Mouse (Mus musculus): ENCODE measurements at regions not wholly inside any gene's neighbourhood (a gene's known extent, or its start where the extent isn't known, plus 50 kb on each side); places are given as distances from the start of the nearest gene placed in this dataset.

DNA sequence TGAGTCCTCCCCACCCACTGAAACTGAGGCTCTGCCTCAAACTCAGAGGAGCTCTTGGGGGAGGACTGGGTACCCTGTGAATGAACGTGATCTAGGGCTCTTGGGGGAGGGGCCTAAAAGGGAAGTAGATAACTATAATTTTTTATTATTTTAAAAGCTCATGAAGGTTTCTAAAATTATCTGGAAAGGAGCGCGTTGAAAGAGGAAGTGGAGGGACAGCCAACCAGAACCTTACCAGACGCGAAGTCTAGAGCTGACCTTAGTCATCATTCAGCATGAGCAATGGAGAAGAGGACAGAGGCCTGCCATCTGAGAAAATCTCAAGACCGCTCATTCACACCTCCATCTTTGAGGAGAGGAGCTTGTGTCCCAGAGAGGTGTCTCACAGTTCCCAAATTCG is 98.0 kb upstream of the Atxn1 start:
- H3K4me3 ChIP-seq (ENCODE audit: low read depth, low read length) = no peak overlapping the region
- no peaks in the 10 kb centered on the region for H3K4me1 ChIP-seq (ENCODE audit: control insufficient read depth, insufficient read depth, low read length)
- H3K36me3 ChIP-seq (ENCODE audit: control insufficient read depth, insufficient read depth, low read length, poor library complexity, severe bottlenecking) = no peaks in the 10 kb centered on the region
- TF ChIP-seq POLR2A (IDR thresholded peaks at IDR 0.05; ENCODE audit: insufficient read depth, low read length) = no peak
- TF ChIP-seq EP300 (IDR thresholded peaks at IDR 0.05; ENCODE audit: insufficient read depth, low read depth, low read length) = no peak
- no peak for TF ChIP-seq CTCF (IDR thresholded peaks at IDR 0.05; ENCODE audit: low read depth, low read length)
- H3K27ac ChIP-seq (ENCODE audit: insufficient read depth, low read length) = no peak overlapping the region
- no peaks in the 10 kb centered on the region for H3K27me3 ChIP-seq (ENCODE audit: control insufficient read depth, insufficient read depth, low read length, poor library complexity, severe bottlenecking)
- no peaks in the 10 kb centered on the region for H3K9me3 ChIP-seq (replicated peaks; ENCODE audit: control insufficient read depth, insufficient read depth, low read length, poor library complexity, severe bottlenecking)
- H3K9ac ChIP-seq (ENCODE audit: low read depth, poor library complexity, severe bottlenecking) = no peak overlapping the region

DNA sequence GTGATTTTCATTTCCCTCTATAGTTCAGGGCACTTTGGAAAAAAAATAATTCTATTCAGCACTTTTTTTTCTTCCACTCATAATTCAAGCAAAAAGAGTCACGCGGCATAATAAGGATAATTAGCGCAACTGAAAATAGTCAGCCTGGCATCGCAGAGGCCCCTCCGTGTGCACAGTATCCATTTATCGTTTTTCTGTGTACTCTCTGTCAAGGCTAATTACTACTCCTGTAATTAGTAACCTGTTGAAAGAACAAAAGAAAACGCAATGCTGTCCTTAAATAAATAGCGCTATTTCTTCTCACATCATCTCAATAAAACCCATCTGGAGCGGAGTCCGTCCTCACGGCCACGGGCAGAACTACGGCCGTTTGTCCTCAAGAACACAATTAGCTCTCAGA is 95.1 kb upstream of the Atxn1 start:
- no peaks in the 10 kb centered on the region for H3K36me3 ChIP-seq (ENCODE audit: control insufficient read depth, insufficient read depth, low read length, poor library complexity, severe bottlenecking)
- H3K27ac ChIP-seq (ENCODE audit: insufficient read depth, low read length) = no peak overlapping the region
- H3K4me1 ChIP-seq (ENCODE audit: control insufficient read depth, insufficient read depth, low read length) = no peaks in the 10 kb centered on the region
- no peak for TF ChIP-seq POLR2A (IDR thresholded peaks at IDR 0.05; ENCODE audit: insufficient read depth, low read length)
- no peak for TF ChIP-seq EP300 (IDR thresholded peaks at IDR 0.05; ENCODE audit: insufficient read depth, low read depth, low read length)
- no peak for TF ChIP-seq CTCF (IDR thresholded peaks at IDR 0.05; ENCODE audit: low read depth, low read length)
- no peak overlapping the region for H3K4me3 ChIP-seq (ENCODE audit: low read depth, low read length)
- H3K9ac ChIP-seq (ENCODE audit: low read depth, poor library complexity, severe bottlenecking) = no peak overlapping the region
- H3K9me3 ChIP-seq (replicated peaks; ENCODE audit: control insufficient read depth, insufficient read depth, low read length, poor library complexity, severe bottlenecking) = no peaks in the 10 kb centered on the region
- H3K27me3 ChIP-seq (ENCODE audit: control insufficient read depth, insufficient read depth, low read length, poor library complexity, severe bottlenecking) = no peaks in the 10 kb centered on the region

DNA sequence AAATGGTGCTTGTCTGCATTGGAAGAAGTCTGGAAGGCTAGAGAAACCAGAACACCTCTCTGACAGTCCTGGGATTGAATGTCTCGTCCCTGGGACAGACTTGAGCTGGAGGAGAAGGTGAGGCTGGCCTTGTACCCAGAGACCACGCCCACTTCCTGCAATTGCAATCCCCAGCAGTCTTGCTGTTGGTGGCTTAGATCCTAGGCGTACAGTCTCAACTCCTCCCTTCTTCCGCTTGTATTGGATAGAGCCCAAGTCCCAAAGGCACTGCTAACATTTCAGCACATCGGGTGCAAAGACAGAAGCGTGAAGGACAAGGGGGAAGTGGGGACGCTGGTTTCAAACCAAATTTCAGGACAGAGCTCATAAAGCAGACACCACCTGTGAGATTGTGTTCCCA is 94.1 kb upstream of the Atxn1 start:
- H3K9ac ChIP-seq (ENCODE audit: low read depth, poor library complexity, severe bottlenecking) = no peak overlapping the region
- H3K9me3 ChIP-seq (replicated peaks; ENCODE audit: control insufficient read depth, insufficient read depth, low read length, poor library complexity, severe bottlenecking) = no peaks in the 10 kb centered on the region
- H3K4me3 ChIP-seq (ENCODE audit: low read depth, low read length) = no peak overlapping the region
- no peak for TF ChIP-seq CTCF (IDR thresholded peaks at IDR 0.05; ENCODE audit: low read depth, low read length)
- no peak for TF ChIP-seq POLR2A (IDR thresholded peaks at IDR 0.05; ENCODE audit: insufficient read depth, low read length)
- no peak for TF ChIP-seq EP300 (IDR thresholded peaks at IDR 0.05; ENCODE audit: insufficient read depth, low read depth, low read length)
- H3K4me1 ChIP-seq (ENCODE audit: control insufficient read depth, insufficient read depth, low read length) = no peaks in the 10 kb centered on the region
- H3K27me3 ChIP-seq (ENCODE audit: control insufficient read depth, insufficient read depth, low read length, poor library complexity, severe bottlenecking) = no peaks in the 10 kb centered on the region
- no peaks in the 10 kb centered on the region for H3K36me3 ChIP-seq (ENCODE audit: control insufficient read depth, insufficient read depth, low read length, poor library complexity, severe bottlenecking)
- no peak overlapping the region for H3K27ac ChIP-seq (ENCODE audit: insufficient read depth, low read length)

DNA sequence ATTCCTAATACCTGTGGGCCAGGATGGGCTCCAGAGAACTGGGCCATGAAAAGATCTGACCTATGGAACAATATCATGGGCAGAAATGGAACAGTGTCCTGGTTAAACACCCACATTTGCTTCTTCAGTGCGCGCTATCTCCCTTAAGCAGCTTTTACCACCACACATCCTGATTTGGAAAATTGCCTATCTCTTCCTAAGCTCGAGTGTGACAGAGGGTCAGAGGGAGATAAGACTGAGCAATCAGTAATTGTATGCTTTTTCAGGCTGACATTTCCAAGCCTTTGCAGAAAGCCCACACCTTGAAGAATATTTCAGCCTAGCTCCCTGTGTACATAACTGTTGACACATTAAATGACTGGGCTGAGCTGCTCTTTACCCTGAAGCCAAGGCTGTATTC is 93.5 kb upstream of the Atxn1 start:
- TF ChIP-seq EP300 (IDR thresholded peaks at IDR 0.05; ENCODE audit: insufficient read depth, low read depth, low read length) = no peak
- no peak for TF ChIP-seq CTCF (IDR thresholded peaks at IDR 0.05; ENCODE audit: low read depth, low read length)
- no peak for TF ChIP-seq POLR2A (IDR thresholded peaks at IDR 0.05; ENCODE audit: insufficient read depth, low read length)
- Histone ChIP-seq H3K27ac (ENCODE audit: insufficient read depth, low read length) (no peak overlapping the region), H3K27me3 (ENCODE audit: control insufficient read depth, insufficient read depth, low read length, poor library complexity, severe bottlenecking) (no peaks in the 10 kb centered on the region)

DNA sequence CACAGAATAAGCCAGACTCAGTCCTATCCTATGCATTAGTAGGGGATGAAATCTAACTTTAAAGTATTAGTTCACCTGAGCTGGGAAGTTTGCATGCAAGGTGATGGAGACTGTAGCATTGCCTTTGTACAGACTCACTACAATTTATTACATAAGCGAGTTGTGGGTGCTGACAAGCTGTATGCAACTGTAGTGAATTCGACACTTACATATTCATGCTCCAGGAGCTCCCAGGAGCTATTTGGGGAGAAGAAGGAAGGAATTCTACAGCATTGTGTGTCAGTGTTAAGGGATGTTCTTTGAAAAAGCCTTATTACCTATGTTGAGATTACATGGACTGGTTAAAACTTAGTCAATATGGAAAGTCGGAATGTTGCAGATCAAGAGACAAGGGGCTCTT is 90.6 kb upstream of the Atxn1 start:
- Histone ChIP-seq H3K27ac (ENCODE audit: insufficient read depth, low read length) (no peak overlapping the region), H3K4me3 (ENCODE audit: low read depth, low read length) (no peak overlapping the region), H3K27me3 (ENCODE audit: control insufficient read depth, insufficient read depth, low read length, poor library complexity, severe bottlenecking) (no peaks in the 10 kb centered on the region), H3K9me3 (replicated peaks; ENCODE audit: control insufficient read depth, insufficient read depth, low read length, poor library complexity, severe bottlenecking) (no peaks in the 10 kb centered on the region), H3K36me3 (ENCODE audit: control insufficient read depth, insufficient read depth, low read length, poor library complexity, severe bottlenecking) (no peaks in the 10 kb centered on the region), H3K9ac (ENCODE audit: low read depth, poor library complexity, severe bottlenecking) (no peak overlapping the region), H3K4me1 (ENCODE audit: control insufficient read depth, insufficient read depth, low read length) (no peaks in the 10 kb centered on the region)
- TF ChIP-seq POLR2A (IDR thresholded peaks at IDR 0.05; ENCODE audit: insufficient read depth, low read length) (no peak), CTCF (IDR thresholded peaks at IDR 0.05; ENCODE audit: low read depth, low read length) (no peak), EP300 (IDR thresholded peaks at IDR 0.05; ENCODE audit: insufficient read depth, low read depth, low read length) (no peak)

More for the DNA sequence above, 93.5 kb upstream of the Atxn1 start:
- Histone ChIP-seq H3K9me3 (replicated peaks; ENCODE audit: control insufficient read depth, insufficient read depth, low read length, poor library complexity, severe bottlenecking) (no peaks in the 10 kb centered on the region), H3K4me3 (ENCODE audit: low read depth, low read length) (no peak overlapping the region), H3K9ac (ENCODE audit: low read depth, poor library complexity, severe bottlenecking) (no peak overlapping the region), H3K4me1 (ENCODE audit: control insufficient read depth, insufficient read depth, low read length) (no peaks in the 10 kb centered on the region), H3K36me3 (ENCODE audit: control insufficient read depth, insufficient read depth, low read length, poor library complexity, severe bottlenecking) (no peaks in the 10 kb centered on the region)

DNA sequence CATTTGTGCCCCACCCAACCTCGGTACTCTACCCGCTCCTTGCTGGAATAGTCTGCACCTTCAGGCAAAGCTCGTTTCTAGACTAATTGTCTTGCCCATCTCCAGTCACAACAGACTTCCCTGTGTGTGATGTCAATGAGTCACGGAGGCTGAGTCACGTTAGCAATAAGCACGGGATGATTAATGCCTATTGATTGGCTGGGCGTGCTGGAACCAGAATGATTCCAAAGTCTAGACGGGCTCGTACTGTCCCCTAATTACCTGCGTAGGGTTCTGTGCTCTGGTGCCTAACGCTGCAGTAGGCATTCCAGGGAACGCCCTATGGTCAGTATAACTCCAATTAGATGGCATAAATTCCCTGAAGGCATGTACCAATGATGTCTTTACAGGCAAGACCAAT is 78.8 kb upstream of the Atxn1 start:
- H3K4me3 ChIP-seq (ENCODE audit: low read depth, low read length) = no peak overlapping the region
- H3K9me3 ChIP-seq (replicated peaks; ENCODE audit: control insufficient read depth, insufficient read depth, low read length, poor library complexity, severe bottlenecking) = no peaks in the 10 kb centered on the region
- H3K27ac ChIP-seq (ENCODE audit: insufficient read depth, low read length) = no peak overlapping the region
- no peaks in the 10 kb centered on the region for H3K4me1 ChIP-seq (ENCODE audit: control insufficient read depth, insufficient read depth, low read length)
- TF ChIP-seq CTCF (IDR thresholded peaks at IDR 0.05; ENCODE audit: low read depth, low read length) = no peak
- no peak for TF ChIP-seq POLR2A (IDR thresholded peaks at IDR 0.05; ENCODE audit: insufficient read depth, low read length)
- TF ChIP-seq EP300 (IDR thresholded peaks at IDR 0.05; ENCODE audit: insufficient read depth, low read depth, low read length) = no peak
- H3K36me3 ChIP-seq (ENCODE audit: control insufficient read depth, insufficient read depth, low read length, poor library complexity, severe bottlenecking) = no peaks in the 10 kb centered on the region
- no peaks in the 10 kb centered on the region for H3K27me3 ChIP-seq (ENCODE audit: control insufficient read depth, insufficient read depth, low read length, poor library complexity, severe bottlenecking)
- H3K9ac ChIP-seq (ENCODE audit: low read depth, poor library complexity, severe bottlenecking) = no peak overlapping the region

All from ES-Bruce4 (cell line).